Mouse (Mus musculus): Measurements from ENCODE around the gene Ccdc169.
A peak's percentile ranks its signal among the peaks of the same experiment; 100 is the strongest.

Ccdc169 gene

DNA sequence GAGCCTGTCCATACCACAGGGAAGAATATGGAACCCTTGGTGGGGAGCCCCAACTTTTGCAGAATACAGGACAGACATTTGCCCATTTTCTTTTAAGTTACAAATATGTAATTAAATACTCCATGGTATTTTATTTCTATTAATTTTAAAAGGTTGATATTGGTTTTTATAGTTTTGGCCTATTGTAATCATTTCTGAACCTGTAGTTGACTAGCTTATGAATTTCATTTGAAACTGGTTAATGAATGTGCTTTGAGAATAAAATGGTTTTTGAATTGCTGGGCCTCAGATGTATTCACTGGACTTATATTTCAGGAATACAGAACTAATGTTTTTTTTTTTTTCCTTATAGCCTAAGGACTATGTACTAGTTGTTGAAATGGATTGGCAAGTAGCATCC, at the start of gene Ccdc169:
Gene Ccdc169 (plus strand): TSS at position 301 of the 400 bp plus-strand sequence.
- no peak for DNase-seq (ENCODE audit: low read depth)

DNA sequence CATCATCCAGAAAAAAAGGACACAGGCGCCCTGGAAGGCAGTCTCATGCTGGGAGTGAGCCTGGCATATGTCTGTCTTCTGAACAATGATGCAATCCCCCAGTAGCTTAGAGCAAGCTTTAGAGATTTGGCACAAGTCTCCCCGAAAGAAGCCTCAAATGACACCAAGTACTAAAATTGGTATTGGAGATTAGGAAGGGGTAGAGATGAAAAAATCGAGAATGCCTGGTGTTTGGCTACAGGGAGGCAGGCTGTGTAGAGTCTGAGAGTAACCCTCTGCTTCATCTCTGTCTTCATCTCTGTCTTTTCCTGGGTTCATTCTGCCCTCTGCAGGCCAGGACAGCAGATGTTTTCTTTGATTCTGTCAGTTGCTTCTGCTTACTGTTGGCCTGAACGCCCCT, 49.8 kb upstream of the Ccdc169 start:
- peak; percentile 40 for DNase-seq (ENCODE audit: low read depth)

DNA sequence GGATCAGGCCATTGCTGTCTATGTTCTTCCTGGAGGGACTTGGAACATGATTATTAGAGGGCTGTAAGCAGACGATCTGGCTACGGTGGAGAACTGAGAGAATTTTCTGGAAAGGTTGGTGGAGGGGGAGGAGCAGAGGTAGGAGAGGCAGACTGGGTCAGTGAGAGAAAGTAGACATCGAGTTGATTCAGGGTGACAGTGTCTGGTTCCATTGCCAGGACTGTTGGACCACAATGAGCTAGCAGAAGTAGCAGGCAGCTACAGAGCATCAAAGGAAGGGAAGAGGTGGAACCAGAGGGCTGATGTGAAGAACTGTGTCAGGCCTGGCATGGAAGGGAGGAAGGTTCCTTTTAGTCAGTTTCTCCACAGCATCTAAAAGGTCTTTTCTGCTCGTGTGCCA, 48.8 kb upstream of the Ccdc169 start:
- DNase-seq (ENCODE audit: low read depth): no peak

DNA sequence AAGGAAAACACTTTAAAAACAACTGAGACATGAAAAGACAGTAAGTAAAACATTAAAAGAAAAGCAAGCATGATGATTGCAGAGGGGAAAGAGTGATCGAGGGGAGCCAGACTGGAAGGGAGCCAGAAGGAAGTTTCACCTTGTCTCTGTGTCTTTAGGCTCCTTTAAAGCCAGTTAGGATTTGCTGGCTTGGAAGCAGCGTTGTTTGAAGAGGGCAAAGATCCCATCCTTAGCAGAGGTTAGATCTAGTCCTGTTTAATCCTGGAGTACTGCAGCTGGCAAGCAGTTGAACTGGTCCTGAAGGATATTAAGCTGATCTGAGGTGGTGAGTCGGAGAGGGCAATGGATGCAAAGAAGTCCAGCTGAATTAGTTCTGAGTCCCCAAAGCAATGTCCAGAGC, 48.3 kb upstream of the Ccdc169 start:
- no peak for DNase-seq (ENCODE audit: low read depth)

DNA sequence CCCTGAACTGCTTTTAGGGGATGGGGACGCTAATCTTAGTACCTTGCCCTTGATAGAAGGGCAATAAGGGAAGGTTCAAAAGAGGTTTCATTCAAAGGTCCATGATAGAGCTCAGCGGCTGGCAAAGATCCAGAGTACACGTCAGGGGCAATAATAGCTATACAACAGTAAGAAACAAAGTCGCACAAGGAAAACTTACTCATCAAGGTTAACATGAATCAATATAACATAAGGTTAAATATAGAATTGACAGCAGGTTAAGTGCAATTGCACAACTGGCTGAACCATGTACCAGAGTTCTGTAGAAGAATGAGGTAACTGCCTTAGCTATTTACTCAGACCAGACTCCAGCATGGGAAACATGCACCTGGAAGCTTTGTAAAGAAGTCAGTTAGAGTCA, 47.8 kb upstream of the Ccdc169 start:
- DNase-seq (ENCODE audit: low read depth): no peak

DNA sequence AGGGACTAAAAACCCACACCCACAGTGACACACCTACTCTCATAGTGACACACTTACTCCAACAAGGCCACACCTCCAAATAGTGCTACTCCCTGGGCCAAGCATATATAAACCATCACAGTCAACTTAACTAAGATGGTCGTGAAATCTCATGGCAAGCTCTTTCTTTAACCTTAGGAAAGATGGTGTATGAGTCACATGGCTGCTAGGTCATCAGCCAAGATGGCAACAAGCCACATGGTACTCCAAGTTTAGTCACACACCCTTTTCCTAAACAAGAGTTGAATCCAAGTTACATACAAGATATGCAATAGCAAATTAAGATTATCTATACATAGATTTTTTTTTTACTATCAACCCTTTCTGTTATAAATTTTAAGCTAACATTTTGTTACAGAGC, 44.0 kb upstream of the Ccdc169 start:
- DNase-seq (ENCODE audit: low read depth): peak; percentile 80

DNA sequence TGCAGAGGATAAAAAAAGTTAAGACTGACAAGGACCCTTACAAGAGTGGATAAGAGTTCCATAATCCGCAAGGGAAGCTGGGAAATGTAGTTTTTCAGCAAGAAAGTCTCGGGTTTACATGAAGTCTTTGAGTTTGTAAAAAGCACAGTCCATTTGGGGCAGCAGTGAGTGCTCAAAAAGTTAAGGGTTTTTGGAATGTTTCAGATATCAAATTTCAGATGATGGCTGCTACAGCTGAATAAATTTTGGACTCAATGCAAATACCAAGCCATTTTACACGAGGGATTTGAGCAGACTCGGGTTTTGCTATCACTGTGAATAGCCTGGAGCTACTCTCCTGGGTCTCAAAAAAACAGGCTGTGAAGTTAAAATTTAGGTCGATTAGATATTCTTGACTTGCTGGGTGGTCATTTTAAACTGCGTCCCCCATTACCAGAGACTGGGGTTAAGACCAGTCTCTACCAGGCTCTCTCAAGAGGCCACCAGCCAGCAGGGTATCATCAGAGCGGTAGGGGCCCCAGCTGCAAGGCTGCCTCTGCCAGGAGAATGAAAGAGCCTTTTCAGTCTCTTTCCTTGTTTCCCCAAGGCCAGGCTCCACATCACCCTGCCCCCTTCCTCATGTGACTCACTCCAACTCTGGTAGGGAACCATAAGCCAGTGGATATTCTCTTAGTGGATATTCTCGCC, 41.0 kb upstream of the Ccdc169 start:
- DNase-seq (ENCODE audit: low read depth): peak; percentile 89

DNA sequence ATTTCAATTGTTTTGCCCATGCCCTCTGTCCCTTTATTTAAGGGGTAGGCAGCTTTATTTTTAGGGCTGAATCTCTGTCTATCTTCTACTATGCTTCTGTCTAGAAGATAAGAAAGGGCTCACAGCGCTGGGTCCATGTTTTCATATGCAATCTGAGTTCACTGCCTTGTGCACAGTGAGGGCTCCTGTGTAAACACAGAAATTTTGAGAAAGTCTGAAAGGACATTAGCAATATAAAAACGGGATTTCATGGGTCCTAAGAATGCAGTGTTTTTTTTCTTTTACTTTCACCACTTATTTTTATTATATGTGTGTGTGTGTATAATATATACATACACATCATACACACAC, 40.5 kb upstream of the Ccdc169 start:
- no peak for DNase-seq (ENCODE audit: low read depth)

DNA sequence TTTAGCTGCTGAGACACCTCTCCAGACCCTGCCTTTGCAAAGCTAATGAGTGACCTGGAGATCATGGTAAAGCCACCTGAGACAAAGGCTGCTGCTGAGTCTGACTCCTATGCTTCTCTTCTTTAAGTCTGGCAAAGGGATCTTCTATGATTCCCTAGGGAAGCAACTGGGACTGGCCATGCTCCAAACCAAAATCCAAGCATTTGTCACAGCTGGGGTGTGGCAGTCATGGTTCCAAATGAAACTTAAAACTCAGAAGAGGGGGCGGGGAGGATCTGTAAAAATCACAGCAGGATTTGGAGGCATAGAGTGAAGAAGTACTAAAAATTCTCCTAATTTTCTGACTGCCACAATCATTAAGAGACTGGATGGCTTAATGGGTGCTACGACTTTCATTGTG, 40.0 kb upstream of the Ccdc169 start:
- DNase-seq (ENCODE audit: low read depth): peak; percentile 22

DNA sequence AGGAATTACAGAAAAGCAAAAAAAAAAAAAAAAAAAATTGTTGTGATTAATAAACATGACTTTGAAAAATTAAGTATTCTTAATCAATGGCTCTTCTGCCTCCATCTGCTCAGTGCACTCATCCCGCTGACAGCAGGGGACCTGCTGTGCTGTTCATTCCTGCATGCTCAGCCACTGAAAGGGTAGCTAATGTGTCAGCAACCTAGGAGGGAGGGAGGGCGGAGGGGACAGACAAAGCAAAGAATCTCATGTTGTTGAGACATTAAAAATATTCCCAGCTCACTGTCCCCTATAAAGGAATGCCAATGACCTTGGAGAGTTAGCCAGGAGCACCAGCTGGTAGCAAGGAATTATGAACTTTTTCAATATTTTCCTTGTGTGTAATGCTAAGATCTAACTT, 39.1 kb upstream of the Ccdc169 start:
- DNase-seq (ENCODE audit: low read depth): no peak

DNA sequence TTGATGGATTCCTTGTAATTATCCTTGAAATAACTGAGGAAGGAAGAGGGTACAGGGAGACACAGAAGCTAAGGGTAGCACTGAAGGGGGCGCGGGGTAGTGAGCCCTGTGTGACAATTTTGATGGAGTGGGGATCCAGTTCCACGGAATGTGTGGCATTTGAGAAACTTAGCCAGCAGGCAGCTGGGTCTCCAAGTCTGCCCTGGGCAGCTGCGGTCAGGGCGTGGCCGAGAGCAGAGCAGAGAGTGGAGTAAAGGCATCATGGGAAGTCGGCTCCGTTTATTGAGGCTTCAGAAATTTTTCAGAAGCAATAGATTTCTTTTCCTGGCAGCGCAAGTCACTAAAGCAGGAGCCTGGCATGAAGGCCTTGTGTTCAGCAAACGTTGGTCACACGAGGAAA, 38.1 kb upstream of the Ccdc169 start:
- DNase-seq (ENCODE audit: low read depth): no peak

DNA sequence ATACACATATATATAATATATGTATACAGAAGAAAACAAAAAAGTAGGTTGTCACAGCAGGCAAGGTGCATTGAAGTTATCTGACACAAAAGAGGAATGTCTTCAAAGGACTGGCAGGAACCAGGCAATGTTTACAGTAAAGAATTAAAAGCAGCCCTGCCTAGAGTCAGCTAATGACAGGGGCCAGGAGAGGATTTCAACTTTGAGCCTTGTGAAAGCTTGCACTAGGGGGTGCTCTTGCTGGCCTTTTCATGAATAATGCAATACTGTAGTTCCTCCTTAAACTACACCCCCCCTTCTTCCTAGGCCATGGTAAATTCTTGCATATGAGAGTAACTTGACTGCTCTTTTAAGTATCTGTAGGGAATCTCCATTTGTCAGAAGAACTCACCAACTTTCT, 36.0 kb upstream of the Ccdc169 start:
- DNase-seq (ENCODE audit: low read depth): no peak

DNA sequence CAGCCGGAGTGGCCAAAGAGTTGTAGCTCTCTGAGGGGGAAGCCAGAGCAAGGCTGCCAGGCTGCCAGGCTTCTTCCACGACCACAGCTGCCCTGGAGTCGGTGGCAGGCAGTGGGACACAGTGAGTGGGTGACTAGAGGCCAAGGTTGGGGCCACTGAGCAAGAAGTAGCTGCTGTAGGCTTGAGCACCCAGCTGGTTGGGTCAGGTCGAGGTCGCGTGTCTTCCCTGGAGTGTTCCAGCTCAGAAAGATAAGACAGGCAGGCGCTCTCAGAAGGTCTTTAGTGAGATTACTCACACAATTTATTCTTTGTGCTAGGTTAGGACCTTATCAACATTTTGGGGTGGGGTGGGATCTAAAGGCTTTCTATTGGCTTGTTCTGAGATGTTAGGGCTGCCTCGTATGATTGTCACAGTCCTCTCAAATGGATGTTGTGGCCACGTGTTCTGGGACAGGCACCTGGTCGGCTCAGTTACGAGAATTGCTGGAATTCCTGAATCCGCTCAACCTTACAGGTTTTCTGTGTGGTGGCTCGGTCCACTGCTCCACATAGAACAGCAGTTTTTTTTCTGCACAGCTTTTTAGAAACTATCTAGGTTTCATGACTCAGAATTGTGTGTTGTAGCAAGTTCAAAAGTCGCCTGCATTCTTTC, 31.6 kb upstream of the Ccdc169 start:
- DNase-seq (ENCODE audit: low read depth): no peak

DNA sequence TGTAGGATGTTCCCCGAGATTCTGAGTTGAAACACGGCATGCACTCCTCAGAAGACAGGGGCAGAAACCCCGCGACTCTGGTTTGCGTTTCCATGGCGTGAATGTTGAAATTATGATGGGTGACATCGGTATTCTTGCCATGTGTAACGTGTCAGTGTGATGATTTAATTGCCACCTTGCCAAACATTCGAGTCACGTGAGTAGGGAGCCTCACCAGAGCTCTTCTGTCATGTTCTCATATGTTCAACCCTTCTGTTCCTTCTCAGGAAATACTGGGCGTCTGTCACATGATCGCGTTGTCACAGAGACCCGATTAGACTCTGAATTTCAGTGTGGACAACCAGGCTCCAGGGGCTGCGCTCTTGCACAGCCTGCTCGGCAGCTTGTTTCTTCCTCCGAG, 31.1 kb upstream of the Ccdc169 start:
- DNase-seq (ENCODE audit: low read depth): no peak

DNA sequence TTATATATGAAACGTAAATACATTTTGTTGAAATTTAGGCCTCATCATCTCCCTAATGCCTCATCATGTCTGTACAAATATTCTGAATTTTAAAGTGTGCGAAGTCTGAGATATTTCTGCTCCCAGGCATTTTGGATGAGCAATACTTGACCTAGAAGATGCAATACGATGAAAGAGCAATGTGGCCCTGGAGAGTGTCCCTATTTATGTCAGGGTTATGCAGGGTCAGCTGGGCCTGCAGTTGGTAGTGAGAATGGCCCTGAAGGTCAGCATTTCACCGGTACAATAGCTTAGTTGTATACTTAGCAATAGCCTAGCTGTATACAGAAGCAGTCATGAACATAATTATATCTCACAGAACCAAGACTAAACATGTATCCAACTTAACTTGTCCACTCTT, 28.0 kb upstream of the Ccdc169 start:
- DNase-seq (ENCODE audit: low read depth): no peak

DNA sequence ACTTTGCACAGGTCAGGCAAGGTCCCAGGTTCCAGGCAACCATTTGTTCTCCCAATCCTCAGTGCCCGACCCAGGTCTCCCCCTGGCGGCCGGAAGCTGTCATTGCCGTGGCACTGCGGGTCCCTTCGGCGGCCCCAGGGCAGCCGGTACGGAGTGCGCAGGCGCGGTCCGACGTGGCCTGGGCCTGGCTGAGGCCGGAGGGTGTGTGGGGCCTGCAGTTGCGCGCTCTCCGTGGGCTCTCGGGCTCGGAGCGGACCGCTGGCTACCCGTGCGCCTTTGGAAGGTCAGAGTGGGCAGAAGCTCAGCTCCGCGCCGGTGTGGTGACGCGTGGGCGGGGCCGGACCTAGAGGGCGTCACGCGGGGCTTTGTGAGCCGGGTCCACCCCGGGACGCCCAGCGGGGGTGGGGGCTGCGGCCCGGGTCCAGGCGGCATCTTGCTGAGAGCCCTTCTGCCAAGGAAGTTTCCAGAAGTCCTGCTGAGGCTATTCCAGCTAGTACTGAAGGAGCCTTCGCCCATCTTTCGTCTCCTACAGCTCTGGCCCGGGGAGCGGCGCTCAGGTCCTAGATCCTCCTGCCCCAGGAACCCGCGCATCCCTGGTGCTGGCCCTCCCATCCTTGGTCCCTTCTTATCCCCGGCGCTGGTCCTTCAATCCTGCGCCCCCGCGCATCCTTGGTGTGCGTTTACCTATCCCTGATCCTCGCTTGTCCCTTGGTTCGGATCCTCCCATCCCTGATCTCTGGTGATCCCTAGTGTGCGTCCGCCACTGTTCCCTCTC, 25.0 kb upstream of the Ccdc169 start, which contains the start of gene Spg20:
Gene Spg20 (plus strand): TSS at position 174 of the 775 bp plus-strand sequence.
- peak; percentile 96 for DNase-seq (ENCODE audit: low read depth)

DNA sequence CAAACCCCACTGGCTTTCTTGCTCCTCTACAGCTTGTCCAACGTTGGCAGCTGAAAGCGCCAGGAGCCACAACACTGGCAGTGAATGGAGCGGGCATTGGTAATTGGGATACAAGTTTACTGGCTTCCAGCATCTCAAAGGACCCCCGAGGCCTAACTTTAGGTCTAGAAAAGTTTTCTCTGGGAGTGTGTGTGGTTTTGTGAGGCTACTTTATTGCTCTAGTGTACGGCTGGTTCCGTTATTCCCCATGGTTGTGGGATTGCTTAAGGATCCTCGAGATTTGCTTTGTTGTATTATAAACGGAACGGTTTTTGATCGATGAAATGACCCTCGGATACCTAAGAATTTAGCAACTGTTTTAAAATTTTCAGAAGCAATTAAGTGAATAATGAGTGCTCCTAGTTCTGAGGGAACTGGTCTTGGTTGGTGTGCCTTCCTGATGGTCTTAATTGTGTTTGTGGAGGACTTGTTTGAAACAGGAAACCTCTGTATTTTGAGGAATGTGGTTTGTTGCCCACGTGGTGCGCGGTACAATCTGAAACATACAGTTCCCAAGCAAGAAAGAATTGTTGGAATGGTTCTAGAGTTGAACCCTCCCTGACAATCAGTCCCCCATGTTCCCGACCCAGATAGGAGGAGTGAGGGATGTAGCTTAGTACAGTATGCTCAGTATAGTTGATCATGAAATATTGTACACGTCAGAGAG, 24.3 kb upstream of the Ccdc169 start:
- peak; percentile 63 for DNase-seq (ENCODE audit: low read depth)

DNA sequence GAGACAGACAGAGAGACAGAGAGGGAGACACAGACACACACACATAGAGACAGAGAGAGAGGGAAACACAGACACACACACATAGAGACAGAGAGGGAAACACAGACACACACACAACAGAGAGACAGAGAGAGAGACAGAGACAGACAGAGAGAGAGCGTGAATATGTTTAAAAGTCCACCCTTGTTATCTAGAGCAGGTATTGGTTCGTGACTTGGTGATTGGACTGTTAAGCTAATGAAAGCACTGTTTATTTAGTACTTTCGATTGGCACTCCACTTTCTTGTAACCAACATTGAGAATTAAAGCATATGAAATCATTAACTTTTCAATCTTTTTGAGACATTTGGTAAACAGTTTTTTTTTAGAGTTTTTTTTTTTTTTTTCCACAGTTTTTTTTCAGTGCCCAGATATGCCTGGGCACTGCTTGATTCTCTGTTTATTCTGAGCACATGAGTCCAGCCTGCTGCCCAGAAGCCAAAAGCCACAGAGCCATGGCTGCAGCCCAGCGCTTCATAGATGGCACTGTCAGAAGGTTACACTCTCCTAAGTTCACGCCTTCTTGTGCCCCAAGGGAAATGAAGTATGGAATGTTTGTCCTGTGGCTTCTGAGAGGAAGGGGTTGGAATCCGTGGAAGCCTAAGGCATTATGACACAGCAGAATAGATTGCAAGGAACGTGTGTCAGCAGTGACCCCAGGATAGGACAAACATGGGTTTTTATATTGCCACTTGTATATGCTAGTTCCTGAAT, 22.6 kb upstream of the Ccdc169 start:
- peak; percentile 65 for DNase-seq (ENCODE audit: low read depth)

DNA sequence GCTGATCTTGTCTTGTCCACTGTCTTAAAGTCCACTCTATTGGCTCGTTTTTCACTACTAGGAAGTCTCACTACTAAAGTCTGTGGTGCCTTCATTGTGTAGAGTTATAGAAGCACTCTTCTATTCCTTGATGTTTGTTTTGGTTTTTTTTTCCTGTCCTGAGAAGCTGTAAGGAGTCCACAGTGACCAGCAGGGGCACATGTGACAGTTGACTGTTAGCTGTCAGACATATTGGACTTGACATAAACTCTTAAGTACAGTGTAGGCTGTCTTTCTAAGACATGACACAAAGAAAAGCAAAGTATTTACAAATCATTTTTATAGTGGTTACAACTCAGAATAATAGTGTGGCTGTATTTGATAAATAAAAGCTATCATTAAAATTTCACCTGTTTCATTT, 22.1 kb upstream of the Ccdc169 start:
- DNase-seq (ENCODE audit: low read depth): no peak

DNA sequence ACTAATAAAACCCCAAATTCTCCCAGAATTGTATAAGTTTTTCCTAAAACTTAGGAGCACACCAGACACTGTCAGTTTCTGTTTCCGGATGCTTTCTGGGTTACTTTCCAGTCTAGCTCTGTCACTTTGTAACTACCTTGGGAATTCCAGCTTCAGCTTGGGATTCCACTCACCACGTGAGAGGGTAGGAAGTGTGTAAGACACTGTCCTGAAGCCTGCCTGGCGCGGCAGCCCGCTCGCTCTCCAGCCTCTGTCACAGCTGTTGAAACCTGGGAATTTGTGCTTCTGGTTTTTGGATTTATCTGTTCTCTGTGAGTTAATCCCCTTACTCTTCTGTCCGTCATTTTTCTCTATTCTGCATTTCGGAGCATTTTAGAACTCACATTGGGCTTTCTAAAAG, 21.1 kb upstream of the Ccdc169 start:
- no peak for DNase-seq (ENCODE audit: low read depth)

DNA sequence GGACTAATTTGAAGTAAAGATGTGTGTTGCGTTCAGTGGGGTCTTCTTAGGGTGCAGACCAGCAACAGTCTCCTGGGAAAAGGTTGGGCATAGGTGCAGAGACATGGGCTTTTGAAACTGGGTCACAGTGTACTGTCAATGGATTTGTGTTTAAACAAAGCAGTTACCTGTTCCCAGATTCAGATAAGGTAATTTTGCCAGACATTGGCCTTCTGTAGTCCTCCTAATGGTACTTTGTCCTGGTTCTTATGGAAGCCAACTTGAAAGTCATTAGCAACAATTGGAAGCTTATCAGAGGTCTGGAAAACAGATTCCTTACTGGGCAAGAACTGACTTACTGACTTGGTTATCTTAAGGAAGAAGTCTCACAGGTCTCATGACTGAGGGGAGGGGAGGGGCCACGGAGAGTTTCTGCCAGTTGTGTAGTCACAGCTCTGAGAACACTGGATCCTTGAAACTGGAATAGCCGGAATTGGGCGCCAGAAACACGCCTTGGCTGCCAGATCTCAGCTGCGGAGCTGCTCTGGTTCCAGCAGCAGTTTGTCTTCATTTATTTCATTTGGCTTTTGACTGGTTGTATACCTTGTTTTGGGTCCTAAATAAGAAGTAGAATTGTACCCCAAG, 17.8 kb upstream of the Ccdc169 start:
- DNase-seq (ENCODE audit: low read depth): no peak

Data from NIH3T3 (cell line).